Comparison of ENCODE assay signal across 9 mouse cellular contexts in the genomic region with DNA sequence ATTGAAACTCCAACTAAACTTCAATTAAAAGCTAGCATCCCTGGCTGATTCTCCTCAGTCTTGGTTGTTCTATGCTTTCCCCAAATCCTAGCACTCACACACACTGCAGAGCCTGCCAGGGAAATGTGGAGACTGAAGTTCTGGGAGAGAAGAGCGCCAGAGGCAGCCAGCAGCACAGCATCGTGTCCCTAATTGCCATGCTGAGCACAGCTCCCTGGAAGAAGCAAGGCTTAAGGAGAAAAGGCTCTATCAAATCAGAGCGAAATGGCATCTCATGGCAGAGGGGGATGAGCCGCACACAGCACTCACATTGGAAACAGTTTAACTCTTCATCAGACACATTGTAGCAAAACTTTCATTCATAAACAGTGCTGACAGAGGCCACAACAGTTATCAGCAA.
A peak's percentile ranks its signal among the peaks of the same experiment; 100 is the strongest.
DNase-seq lines count a peak whose midpoint lies in the region; ATAC-seq and TF ChIP-seq lines count a peak whose summit lies in the region.
"Had no signal": no experiment of that assay in that cellular context is flagged by ENCODE, and none has a peak within 500 bp of the region (broad histone marks: within the 10 kb centered on the region; RNA-seq: fewer than 3 reads in every experiment).

No protein-coding gene starts in this region.

- H3K9ac ChIP-seq in embryonic facial prominence, embryonic 11.5 days (replicated peaks; ENCODE audit: low read length): 0 out of 2 replicates have a peak overlapping the region, but pooled peaks have one; percentile 1
- H3K9ac ChIP-seq in hindbrain, embryonic 11.5 days (ENCODE audit: low read depth, low read length): no peak overlapping the region
- H3K9ac ChIP-seq in midbrain, postnatal 0 days (replicated peaks; ENCODE audit: low read length, poor library complexity, severe bottlenecking): no peak overlapping the region
- H3K9ac ChIP-seq: heart, embryonic 12.5 days had no signal

- no peak overlapping the region for H3K4me3 ChIP-seq in layer of hippocampus, adult 2 months
- H3K4me3 ChIP-seq in embryonic facial prominence, embryonic 11.5 days (ENCODE audit: low read depth, low read length): no peak overlapping the region
- H3K4me3 ChIP-seq in hindbrain, embryonic 11.5 days (ENCODE audit: low read depth, low read length): no peak overlapping the region
- H3K4me3 ChIP-seq in midbrain, postnatal 0 days (ENCODE audit: low read depth, low read length): no peak overlapping the region
- H3K4me3 ChIP-seq: heart, embryonic 12.5 days had no signal

- peak in 1 of 2 experiments; percentile 55 for DNase-seq in layer of hippocampus, adult 2 months (ENCODE audit: low spot score in 2 of 2)
- DNase-seq in layer of hippocampus, adult 9-10 months (ENCODE audit: low spot score): no peak
- DNase-seq in embryonic facial prominence, embryonic 11.5 days (ENCODE audit: low spot score): no peak
- no peak for DNase-seq in hindbrain, embryonic 11.5 days (ENCODE audit: low spot score)
- peak; percentile 86 for DNase-seq in midbrain, postnatal 0 days (ENCODE audit: low spot score)
- DNase-seq in adrenal gland, postnatal 10 days: no peak
- no peak for DNase-seq in MN1 (ENCODE audit: low spot score)
- DNase-seq in embryo, embryonic 9.5 days (ENCODE audit: extremely low spot score): no peak

- no peaks in the 10 kb centered on the region for H3K9me3 ChIP-seq in embryonic facial prominence, embryonic 11.5 days (replicated peaks; ENCODE audit: control insufficient read depth, low read length)
- H3K9me3 ChIP-seq in hindbrain, embryonic 11.5 days (ENCODE audit: control insufficient read depth, low read length): no peaks in the 10 kb centered on the region
- H3K9me3 ChIP-seq in midbrain, postnatal 0 days (ENCODE audit: low read length): no peaks in the 10 kb centered on the region
- H3K9me3 ChIP-seq: heart, embryonic 12.5 days had no signal

- no peak overlapping the region for H3K4me2 ChIP-seq in embryonic facial prominence, embryonic 11.5 days (ENCODE audit: low read depth, low read length)
- H3K4me2 ChIP-seq in hindbrain, embryonic 11.5 days (replicated peaks; ENCODE audit: low read depth, low read length): no peak overlapping the region
- no peak overlapping the region for H3K4me2 ChIP-seq in midbrain, postnatal 0 days (ENCODE audit: low read depth, low read length, poor library complexity, severe bottlenecking)
- H3K4me2 ChIP-seq: heart, embryonic 12.5 days had no signal

- no peaks in the 10 kb centered on the region for H3K36me3 ChIP-seq in embryonic facial prominence, embryonic 11.5 days (replicated peaks; ENCODE audit: control insufficient read depth, insufficient read depth, low read depth, low read length)
- H3K36me3 ChIP-seq in hindbrain, embryonic 11.5 days (ENCODE audit: control insufficient read depth, insufficient read depth, low read length): no peaks in the 10 kb centered on the region
- H3K36me3 ChIP-seq in midbrain, postnatal 0 days (ENCODE audit: insufficient read depth, low read length): no peaks in the 10 kb centered on the region
- H3K36me3 ChIP-seq: heart, embryonic 12.5 days had no signal

- no peaks in the 10 kb centered on the region for H3K4me1 ChIP-seq in embryonic facial prominence, embryonic 11.5 days (ENCODE audit: control insufficient read depth, insufficient read depth, low read length)
- H3K4me1 ChIP-seq in hindbrain, embryonic 11.5 days (replicated peaks; ENCODE audit: control insufficient read depth, insufficient read depth, low read length): no peaks in the 10 kb centered on the region; the same call in 1 of the 2 replicates
- H3K4me1 ChIP-seq in midbrain, postnatal 0 days (ENCODE audit: insufficient read depth, low read length): peaks cover 6% of the 10 kb centered on the region; the same call in 1 of the 2 replicates

- H3K27ac ChIP-seq in layer of hippocampus, adult 2 months: peak overlapping the region; percentile 50; the same call in 1 of the 2 replicates
- no peak overlapping the region for H3K27ac ChIP-seq in embryonic facial prominence, embryonic 11.5 days (replicated peaks; ENCODE audit: low read depth, low read length)
- H3K27ac ChIP-seq in hindbrain, embryonic 11.5 days (ENCODE audit: low read depth, low read length): no peak overlapping the region
- peak overlapping the region; percentile 70 for H3K27ac ChIP-seq in midbrain, postnatal 0 days (ENCODE audit: low read depth, low read length)

- no peaks in the 10 kb centered on the region for H3K27me3 ChIP-seq in embryonic facial prominence, embryonic 11.5 days (ENCODE audit: control insufficient read depth, insufficient read depth, low read length)
- no peaks in the 10 kb centered on the region for H3K27me3 ChIP-seq in hindbrain, embryonic 11.5 days (ENCODE audit: control insufficient read depth, insufficient read depth, low read length)
- H3K27me3 ChIP-seq in midbrain, postnatal 0 days (ENCODE audit: insufficient read depth, low read length): no peaks in the 10 kb centered on the region
- H3K27me3 ChIP-seq: heart, embryonic 12.5 days had no signal

- ATAC-seq in embryonic facial prominence, embryonic 11.5 days (replicated peaks; ENCODE audit: insufficient number of reproducible peaks, low FRiP score, low TSS enrichment, low read depth): no peak
- ATAC-seq in hindbrain, embryonic 11.5 days (ENCODE audit: low FRiP score): 0 out of 2 replicates have a peak, but pooled peaks have one; percentile 25
- peak; percentile 87 for ATAC-seq in midbrain, postnatal 0 days (ENCODE audit: low FRiP score)

- TF ChIP-seq CTCF in layer of hippocampus, adult 2 months (conservative IDR thresholded peaks at IDR 0.05): 0 out of 2 replicates have a peak, but pooled peaks have one; percentile 11
- TF ChIP-seq CTCF in midbrain, postnatal 0 days (IDR thresholded peaks at IDR 0.05): no peak; the same call in 1 of the 2 replicates

- 30% methylated on average over 4 of the region's 4 CpGs for WGBS in embryonic facial prominence, embryonic 11.5 days
- WGBS in hindbrain, embryonic 11.5 days: 32% methylated on average over 4 of the region's 4 CpGs
- whole genome bisulfite sequencing in midbrain, postnatal 0 days: 11% methylated on average over 4 of the region's 4 CpGs

Comparison
In these comparisons a context has a peak if more than half of its experiments do, and no peak if none do; other contexts are left out.
1. H3K27ac ChIP-seq: peak in layer of hippocampus, adult 2 months (single experiment) and midbrain, postnatal 0 days (single experiment); none in embryonic facial prominence, embryonic 11.5 days (single experiment) and hindbrain, embryonic 11.5 days (single experiment).